Mouse (Mus musculus) hindbrain, embryonic 14.5 days (tissue): ENCODE results near the gene Nfkbil1. TPM values are rescaled to one million over a fixed set of nuclear protein-coding genes. Genes with fewer than 3 reads are reported as not detected.

Experiments
- ATAC-seq: fragments of 200-750 bp; cut with Nextera tagmentation; 2 replicates; pipeline ENCODE4 v1.8.0; 2017; ENCODE audit warnings: moderate number of reproducible peaks, mild to moderate bottlenecking, moderate TSS enrichment, moderate library complexity; ENCODE audit not compliant: low FRiP score
- DNase-seq: peaks from one replicate; pipeline ENCODE4 v3.0.0-alpha.2; 2015; ENCODE audit warnings: low spot score
- H3K27ac ChIP-seq: fragments of 300-500 bp; sonication (generic); 2 replicates; pipeline ENCODE4 v1.5.1; 2014; ENCODE audit warnings: mild to moderate bottlenecking, moderate library complexity
- H3K27me3 ChIP-seq: fragments of 300-500 bp; sonication (generic); 2 replicates; pipeline ENCODE4 v1.6.1; 2014; ENCODE audit warnings: mild to moderate bottlenecking, low read length, mixed read lengths; ENCODE audit not compliant: control insufficient read depth, insufficient read depth
- H3K36me3 ChIP-seq: fragments of 300-500 bp; sonication (generic); replicated peaks from 2 replicates; pipeline ENCODE4 v1.6.1; 2014; ENCODE audit not compliant: control insufficient read depth, insufficient read depth
- H3K4me1 ChIP-seq: fragments of 300-500 bp; sonication (generic); replicated peaks from 2 replicates; pipeline ENCODE4 v1.6.1; 2014; ENCODE audit warnings: antibody characterized with exemption, low read length, mixed read lengths; ENCODE audit not compliant: control insufficient read depth, insufficient read depth
- H3K4me2 ChIP-seq: fragments of 300-500 bp; sonication (generic); replicated peaks from 2 replicates; pipeline ENCODE4 v1.6.1; 2014; ENCODE audit warnings: mild to moderate bottlenecking, moderate library complexity
- H3K4me3 ChIP-seq: fragments of 300-500 bp; sonication (generic); replicated peaks from 2 replicates; pipeline ENCODE4 v1.5.1; 2014; ENCODE audit warnings: mild to moderate bottlenecking, low read length
- H3K9ac ChIP-seq: fragments of 300-500 bp; sonication (generic); 2 replicates; pipeline ENCODE4 v1.6.1; 2014
- H3K9me3 ChIP-seq: fragments of 300-500 bp; sonication (generic); 2 replicates; pipeline ENCODE4 v1.6.1; 2016; ENCODE audit warnings: low read length; ENCODE audit not compliant: control insufficient read depth
- WGBS: fragments of 180-500 bp; shearing (Covaris S2); extraction: QIAGEN DNeasy Blood & Tissue Kit; methylation state at CpG from one replicate; pipeline ENCODE4 v1.1.7; 2014; 5-methylcytosine and 5-hydroxymethylcytosine counted together
- microRNA-seq: library from miRNA; unstranded; fragments of <30 nt; microRNA quantifications from one replicate; pipeline ENCODE4, GENCODE M21; 2016
- polyA plus RNA-seq: library from polyadenylated mRNA; unstranded; fragments of >200 nt; fragmentation: Nextera tagmentation; extraction: Ambion mirVana; gene quantifications from 2 replicates; pipeline ENCODE4 v1.2.1, GENCODE M21; 2014

Gene Nfkbil1
- polyA plus RNA-seq, 1 experiment from 2014 or later = 3.5 TPM

DNA sequence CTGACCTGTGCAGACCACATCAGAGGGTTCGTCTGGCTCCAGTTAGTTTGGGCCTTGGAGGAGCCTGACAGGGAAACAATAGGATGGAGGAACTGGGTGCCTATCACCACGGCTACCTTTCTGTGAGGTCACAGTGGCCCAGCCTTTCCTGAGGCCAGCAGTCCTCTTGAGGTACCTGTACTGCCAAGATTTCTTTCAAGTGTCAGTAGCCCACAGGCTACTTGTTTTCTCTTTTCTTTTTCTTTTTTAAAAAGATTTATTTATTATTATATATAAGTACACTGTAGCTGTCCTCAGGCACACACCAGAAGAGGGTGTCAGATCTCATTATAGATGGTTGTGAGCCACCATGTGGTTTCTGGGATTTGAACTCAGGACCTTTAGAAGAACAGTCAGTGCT is 59.6 kb downstream of the Nfkbil1 start, which contains the start of gene Aif1:
Gene Aif1, minus strand, starts transcription at position 101 of the 400 bp plus-strand sequence.
- 39% methylated on average over 2 of the region's 2 CpGs for WGBS
- no peak within 1 kb of the TSS for H3K4me2 ChIP-seq

DNA sequence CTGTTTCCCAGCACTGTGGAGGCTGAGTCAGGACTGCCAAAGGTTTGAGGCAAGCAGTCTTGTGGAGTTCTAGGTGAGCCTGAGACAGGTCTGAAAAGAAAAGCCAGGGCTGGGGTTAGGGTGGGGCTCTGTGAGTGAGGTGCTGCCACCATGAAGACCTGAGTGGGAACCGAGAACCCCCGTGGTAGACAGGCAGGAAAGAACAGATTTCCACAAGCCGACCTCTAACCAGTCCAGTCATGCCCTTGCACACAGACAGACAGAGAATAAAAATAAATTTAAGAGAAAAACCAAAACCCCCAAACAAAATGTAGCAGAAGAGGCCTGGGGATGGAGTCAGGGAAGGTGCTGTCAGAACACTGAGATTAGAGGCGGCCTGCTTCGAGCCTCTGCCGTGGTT is 60.2 kb downstream of the Nfkbil1 start:
- no peaks in the 10 kb centered on the region for H3K9me3 ChIP-seq
- 85% methylated on average over 6 of the region's 6 CpGs for WGBS

More for the DNA sequence above, 59.6 kb downstream of the Nfkbil1 start, which contains the start of gene Aif1:
- H3K9me3 ChIP-seq = no peaks in the 10 kb centered on the region
- H3K27ac ChIP-seq = no peak within 1 kb of the TSS
- ATAC-seq = no peak
- no peak for DNase-seq
- H3K27me3 ChIP-seq = no peaks in the 10 kb centered on the region
- no peak within 1 kb of the TSS for H3K4me3 ChIP-seq
- no peak within 1 kb of the TSS for H3K9ac ChIP-seq
- no peaks in the 10 kb centered on the region for H3K36me3 ChIP-seq
- H3K4me1 ChIP-seq = no peaks in the 10 kb centered on the region

DNA sequence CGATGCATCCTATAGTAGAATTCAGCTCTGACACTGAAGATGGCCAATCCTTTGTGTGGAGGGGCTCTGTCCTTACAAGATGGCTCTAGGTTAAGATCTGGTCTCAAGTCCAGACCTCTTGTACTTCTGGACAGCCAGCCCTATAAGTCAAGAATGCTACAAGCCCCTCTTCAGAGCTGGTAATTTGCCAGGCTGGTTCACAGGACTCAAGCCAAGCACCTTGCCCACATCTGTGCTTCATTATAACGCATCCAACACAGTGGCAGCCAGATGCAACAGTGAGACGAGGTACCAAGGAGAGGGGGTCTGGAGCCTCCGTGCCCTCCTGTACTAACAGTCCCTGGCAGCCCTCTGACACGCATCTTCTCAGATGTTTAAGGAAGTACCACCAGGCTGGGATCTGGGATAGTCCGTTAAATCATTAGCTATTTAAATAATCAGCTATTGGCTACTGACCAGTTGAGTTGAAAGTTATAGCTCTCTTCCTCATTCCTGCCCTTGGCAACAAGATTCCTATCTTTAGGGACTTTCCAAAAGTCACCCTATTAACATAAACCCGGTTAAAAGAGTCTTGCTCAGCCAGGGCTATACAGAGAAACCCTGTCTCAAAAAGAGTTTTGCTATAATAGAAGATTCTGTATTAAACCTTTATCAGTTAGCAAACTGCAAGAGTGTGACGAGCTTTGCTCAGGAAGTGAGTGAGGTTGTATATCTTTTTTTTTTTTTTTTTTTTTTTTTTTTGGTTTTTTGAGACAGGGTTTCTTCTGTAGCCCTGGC is 61.2 kb downstream of the Nfkbil1 start:
- Histone ChIP-seq H3K9me3 (no peaks in the 10 kb centered on the region), H3K4me1 (no peaks in the 10 kb centered on the region), H3K9ac (no peak overlapping the region), H3K27ac (no peak overlapping the region), H3K4me3 (no peak overlapping the region), H3K27me3 (no peaks in the 10 kb centered on the region), H3K36me3 (no peaks in the 10 kb centered on the region), H3K4me2 (no peak overlapping the region)
- ATAC-seq = no peak
- 75% methylated on average over 8 of the region's 8 CpGs for whole genome bisulfite sequencing
- no peak for DNase-seq

More for the DNA sequence above, 60.2 kb downstream of the Nfkbil1 start:
- H3K27ac ChIP-seq = no peak overlapping the region
- no peak overlapping the region for H3K4me3 ChIP-seq
- ATAC-seq (no peak), DNase-seq (no peak)
- H3K4me1 ChIP-seq = no peaks in the 10 kb centered on the region
- H3K36me3 ChIP-seq = no peaks in the 10 kb centered on the region
- H3K4me2 ChIP-seq = no peak overlapping the region
- H3K27me3 ChIP-seq = no peaks in the 10 kb centered on the region
- no peak overlapping the region for H3K9ac ChIP-seq

DNA sequence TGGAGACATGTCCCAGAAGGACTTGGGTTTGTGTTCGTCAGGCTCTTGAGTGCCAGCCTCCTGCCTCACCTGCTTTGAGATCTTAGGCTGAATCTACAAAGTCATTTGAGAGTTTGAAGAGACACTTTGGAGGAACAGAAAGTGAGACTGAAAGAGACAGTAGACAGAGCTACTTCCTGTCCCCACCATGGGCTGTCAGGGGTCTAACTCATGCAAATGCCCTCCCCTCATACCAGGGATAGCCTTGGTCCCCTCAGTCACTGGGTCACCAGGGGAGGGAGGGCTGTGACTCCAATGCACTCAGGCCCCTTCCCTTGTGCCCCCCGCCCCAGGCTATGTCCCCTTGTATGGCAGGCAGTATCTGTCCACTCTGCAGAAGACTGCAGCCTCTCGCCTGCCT is 62.3 kb downstream of the Nfkbil1 start:
- H3K4me1 ChIP-seq = no peaks in the 10 kb centered on the region
- no peak for DNase-seq
- WGBS = 74% methylated on average over 3 of the region's 3 CpGs
- H3K27me3 ChIP-seq = no peaks in the 10 kb centered on the region
- no peaks in the 10 kb centered on the region for H3K9me3 ChIP-seq
- H3K4me2 ChIP-seq = no peak overlapping the region
- no peak overlapping the region for H3K27ac ChIP-seq
- no peak overlapping the region for H3K9ac ChIP-seq
- no peak overlapping the region for H3K4me3 ChIP-seq
- ATAC-seq = no peak
- H3K36me3 ChIP-seq = no peaks in the 10 kb centered on the region

DNA sequence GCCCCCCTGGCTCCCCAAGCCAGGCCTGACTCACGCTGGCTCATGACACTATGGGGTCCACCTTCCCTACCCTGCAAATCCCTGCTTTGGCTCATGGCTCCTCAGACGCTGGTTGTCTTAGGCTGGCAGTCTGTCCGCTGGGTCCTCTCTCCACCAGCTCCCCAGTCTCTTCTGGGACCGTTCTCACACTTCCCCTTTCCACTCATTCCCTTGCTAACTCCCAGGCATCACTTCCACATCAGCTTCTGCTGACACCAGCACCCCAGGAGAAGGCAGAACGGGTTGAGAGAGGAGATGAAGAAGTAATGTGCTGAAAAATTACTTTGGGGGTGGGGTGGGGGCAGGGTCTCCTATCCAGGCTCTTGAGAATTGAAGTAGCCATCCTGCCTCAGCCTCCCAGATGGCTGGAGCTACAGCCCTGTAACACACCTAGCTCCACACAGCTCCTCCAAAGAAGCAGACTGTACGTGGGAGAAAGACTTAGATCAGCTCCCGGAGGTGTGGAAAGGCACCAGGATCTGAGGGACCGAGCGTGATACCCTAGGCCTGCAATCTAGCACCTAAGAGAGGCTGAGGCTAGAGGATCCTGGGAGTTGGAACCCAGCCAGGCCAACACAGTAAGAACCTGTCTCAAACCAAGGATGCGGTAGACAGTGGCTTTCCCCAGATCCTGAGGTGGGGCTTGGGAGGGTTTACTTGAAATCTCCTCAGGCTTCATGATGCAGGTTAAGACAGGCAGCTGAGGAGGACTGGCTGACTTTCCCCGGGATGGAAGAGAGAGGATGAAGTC is 63.0 kb downstream of the Nfkbil1 start:
- no peak overlapping the region for H3K27ac ChIP-seq
- no peaks in the 10 kb centered on the region for H3K36me3 ChIP-seq
- H3K4me1 ChIP-seq = no peaks in the 10 kb centered on the region
- no peak for DNase-seq
- ATAC-seq = no peak
- no peaks in the 10 kb centered on the region for H3K27me3 ChIP-seq
- H3K4me2 ChIP-seq = no peak overlapping the region
- H3K9ac ChIP-seq = no peak overlapping the region
- 73% methylated on average over 11 of the region's 11 CpGs for WGBS
- H3K9me3 ChIP-seq = no peaks in the 10 kb centered on the region
- H3K4me3 ChIP-seq = no peak overlapping the region

Small RNA genes lying within 50 kb of the gene (microRNA-seq; reads per million reads assigned to microRNA genes)
- not detected for gene Mir6973a
- not detected for gene Mir6974
- 2.7 reads per million, percentile 10 among the genes with 10 or more reads in this experiment for gene Mir6975
- not detected for gene Mir8094

Other genes with a start within 250 kb of the Nfkbil1 start
- 51.0 and 51.6 TPM in 2 replicates for gene Vars, start 234.8 kb downstream of the Nfkbil1 start, polyA plus RNA-seq
- 0.13 and 0.16 TPM in 2 replicates for gene Vwa7, start 219.2 kb downstream of the Nfkbil1 start, polyA plus RNA-seq
- 1.4 and 1.7 TPM in 2 replicates for gene Sapcd1, start 207.8 kb downstream of the Nfkbil1 start, polyA plus RNA-seq
- gene Msh5, start 189.0 kb downstream of the Nfkbil1 start, polyA plus RNA-seq = 1.5 and 2.4 TPM in 2 replicates
- gene Clic1, start 185.8 kb downstream of the Nfkbil1 start, polyA plus RNA-seq = 23.8 and 24.7 TPM in 2 replicates
- 295 and 328 TPM in 2 replicates for gene Ddah2, start 176.8 kb downstream of the Nfkbil1 start, polyA plus RNA-seq
- gene Ly6g6c, start 170.4 kb downstream of the Nfkbil1 start, polyA plus RNA-seq = not detected in 2 replicates
- gene Mpig6b, start 169.6 kb downstream of the Nfkbil1 start, polyA plus RNA-seq = 0.21 and 0.42 TPM in 2 replicates
- not detected in 2 replicates for gene Ly6g6e, start 158.9 kb downstream of the Nfkbil1 start, polyA plus RNA-seq
- gene Ly6g6d, start 157.7 kb downstream of the Nfkbil1 start, polyA plus RNA-seq = 0.82 and 0.94 TPM in 2 replicates
- 0.23 TPM in 1 of 2 replicates, not detected in the other for gene Ly6g6f, start 150.2 kb downstream of the Nfkbil1 start, polyA plus RNA-seq
- gene Abhd16a, start 146.5 kb downstream of the Nfkbil1 start, polyA plus RNA-seq = 86.8 and 89.1 TPM in 2 replicates
- not detected in 2 replicates for gene Ly6g5c, start 127.5 kb downstream of the Nfkbil1 start, polyA plus RNA-seq
- 0.44 and 1.0 TPM in 2 replicates for gene Ly6g5b, start 120.4 kb downstream of the Nfkbil1 start, polyA plus RNA-seq
- gene Gpank1, start 114.3 kb downstream of the Nfkbil1 start, polyA plus RNA-seq = 21.9 and 22.0 TPM in 2 replicates
- 321 and 339 TPM in 2 replicates for gene Csnk2b, start 113.7 kb downstream of the Nfkbil1 start, polyA plus RNA-seq
- gene D17H6S53E, start 109.4 kb downstream of the Nfkbil1 start, polyA plus RNA-seq = 6.0 and 6.2 TPM in 2 replicates
- gene Apom, start 103.7 kb downstream of the Nfkbil1 start, polyA plus RNA-seq = 0.39 TPM in 1 of 2 replicates, not detected in the other
- gene Bag6, start 100.6 kb downstream of the Nfkbil1 start, polyA plus RNA-seq = 90.2 and 98.2 TPM in 2 replicates
- gene Prrc2a, start 70.9 kb downstream of the Nfkbil1 start, polyA plus RNA-seq = 152 and 168 TPM in 2 replicates
- 7.8 and 8.7 TPM in 2 replicates for gene Aif1, start 59.7 kb downstream of the Nfkbil1 start, polyA plus RNA-seq
- gene Lst1, start 47.4 kb downstream of the Nfkbil1 start, polyA plus RNA-seq = 8.2 and 13.3 TPM in 2 replicates
- gene Ltb, start 41.4 kb downstream of the Nfkbil1 start, polyA plus RNA-seq = 0.29 and 0.39 TPM in 2 replicates
- gene Tnf, start 33.8 kb downstream of the Nfkbil1 start, polyA plus RNA-seq = not detected in 2 replicates
- gene Lta, start 30.4 kb downstream of the Nfkbil1 start, polyA plus RNA-seq = 0.23 and 0.55 TPM in 2 replicates
- gene Gm16181, start 15.0 kb downstream of the Nfkbil1 start, polyA plus RNA-seq = not detected in 2 replicates
- gene Atp6v1g2, start 2.1 kb downstream of the Nfkbil1 start, polyA plus RNA-seq = 122 and 138 TPM in 2 replicates
- gene Ddx39b, start 6.0 kb upstream of the Nfkbil1 start, polyA plus RNA-seq = 341 and 346 TPM in 2 replicates
- 95.5 and 98.1 TPM in 2 replicates for gene H2-D1, start 26.9 kb upstream of the Nfkbil1 start, polyA plus RNA-seq
- gene H2-Q1, start 84.6 kb upstream of the Nfkbil1 start, polyA plus RNA-seq = 0.25 and 0.27 TPM in 2 replicates
- gene H2-Q2, start 106.5 kb upstream of the Nfkbil1 start, polyA plus RNA-seq = 3.0 and 3.1 TPM in 2 replicates
- 0.59 and 0.74 TPM in 2 replicates for gene H2-Q4, start 143.8 kb upstream of the Nfkbil1 start, polyA plus RNA-seq
- gene H2-Q6, start 189.1 kb upstream of the Nfkbil1 start, polyA plus RNA-seq = 0.44 and 0.71 TPM in 2 replicates
- 2.8 and 2.9 TPM in 2 replicates for gene H2-Q7, start 203.4 kb upstream of the Nfkbil1 start, polyA plus RNA-seq
- not detected in 2 replicates for gene H2-Q10, start 234.3 kb upstream of the Nfkbil1 start, polyA plus RNA-seq